Mouse (Mus musculus) hindlimb bud, embryonic 11.5 days (tissue): ENCODE results near the gene Spata17.
"Not testable (repeated sequence)": the region's sequence is repeated elsewhere in the genome, so short reads cannot be mapped to it uniquely, and the experiment has no call there.

Source experiments
- DNase-seq: peaks from one replicate; pipeline ENCODE4 v3.0.0-alpha.2; 2012; ENCODE audit warnings: low read depth, low spot score; ENCODE audit errors: extremely low spot score

Spata17 gene

GRCm38 (mm10) chr1:187178546-187178945 is 36.7 kb downstream of the Spata17 start:
- no peak for DNase-seq

- no peak for DNase-seq
Measured at GRCm38 (mm10) chr1:187175991-187176390, 39.3 kb downstream of the Spata17 start.

- no peak for DNase-seq
Measured at GRCm38 (mm10) chr1:187170361-187170760, 44.9 kb downstream of the Spata17 start.

GRCm38 (mm10) chr1:187169646-187170045 is 45.6 kb downstream of the Spata17 start:
- no peak for DNase-seq

DNA sequence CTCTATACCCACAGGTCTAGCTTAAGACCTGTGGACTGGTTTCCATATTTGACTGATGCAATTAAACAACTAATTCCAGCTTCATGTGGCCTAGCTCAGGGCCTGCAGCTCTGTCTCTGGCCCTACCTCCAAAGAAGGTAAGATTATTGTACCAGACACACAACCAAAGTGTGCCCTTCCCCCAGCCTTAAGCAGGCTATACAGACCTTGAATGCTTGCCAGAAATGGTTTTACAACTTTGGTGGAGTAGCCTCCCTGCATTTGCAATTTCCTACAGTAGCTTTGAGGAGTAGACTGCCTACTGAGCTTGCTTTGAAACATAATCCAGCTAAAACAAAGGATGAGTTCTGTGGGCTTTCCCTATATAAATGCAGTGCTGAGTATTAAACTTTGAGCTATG is 51.7 kb downstream of the Spata17 start:
- DNase-seq = no peak

- DNase-seq = no peak
Measured at GRCm38 (mm10) chr1:187155658-187156057, 59.6 kb downstream of the Spata17 start.

DNA sequence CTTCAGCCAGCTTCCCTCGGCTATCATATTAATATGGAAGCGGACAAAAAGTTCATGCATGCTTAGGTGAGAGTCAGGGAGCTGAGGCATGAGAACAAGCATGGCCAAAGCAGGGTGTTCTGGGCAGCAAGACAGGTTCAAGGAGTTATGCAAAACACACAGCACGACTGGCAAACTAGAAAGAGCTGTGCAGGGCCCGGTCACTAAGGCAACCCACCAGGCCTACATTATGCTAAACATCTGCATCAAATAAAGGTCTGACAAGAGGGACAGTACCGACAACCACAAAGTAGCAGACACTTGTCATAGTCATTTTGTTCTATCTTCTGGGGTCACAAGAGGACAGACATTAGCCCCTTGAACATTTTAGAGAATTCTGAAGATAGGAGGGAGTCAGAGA is 61.6 kb downstream of the Spata17 start:
- DNase-seq = no peak

GRCm38 (mm10) chr1:187152571-187152970 is 62.7 kb downstream of the Spata17 start:
- DNase-seq = no peak

- DNase-seq = no peak
Measured at GRCm38 (mm10) chr1:187142984-187143383, 72.3 kb downstream of the Spata17 start.

DNA sequence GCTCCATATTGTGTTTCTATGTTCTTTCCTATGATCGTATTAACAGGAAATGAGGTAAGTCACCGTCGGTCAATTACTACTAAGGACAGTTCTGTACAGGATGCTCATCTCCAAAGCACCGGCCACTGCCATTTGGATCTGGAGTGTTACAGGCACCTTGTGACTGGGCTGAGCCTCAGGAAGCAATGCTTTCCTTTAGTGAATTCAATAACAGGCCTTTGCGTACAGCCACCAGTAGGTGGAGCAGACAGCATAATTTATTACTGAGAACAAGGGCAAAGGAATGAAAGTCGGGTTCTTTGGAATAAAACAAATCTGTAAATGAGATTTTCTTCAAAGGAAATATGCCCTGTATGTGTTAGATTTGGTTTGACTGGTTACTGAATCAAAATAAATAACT is 77.8 kb downstream of the Spata17 start:
- peak; percentile 33 for DNase-seq

DNA sequence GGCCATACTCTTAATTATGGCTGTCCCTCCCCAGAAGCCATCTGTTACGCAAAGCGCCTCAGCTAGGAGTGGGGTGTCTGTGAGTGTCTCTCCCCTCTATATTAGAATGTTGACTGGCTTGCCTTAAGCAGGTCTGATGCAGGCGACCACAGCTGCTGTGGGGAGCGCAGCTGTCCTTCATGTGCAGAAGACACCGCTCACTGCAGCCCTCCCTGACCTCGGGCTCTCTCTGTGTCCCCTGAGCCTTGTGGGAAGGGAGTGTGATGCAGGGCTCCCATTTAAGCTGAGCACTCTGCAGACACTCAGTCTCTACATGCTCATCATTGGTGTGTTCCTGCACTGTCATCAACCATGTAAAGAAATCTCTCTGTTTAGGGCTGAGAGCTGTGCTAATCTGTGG is 79.4 kb downstream of the Spata17 start:
- no peak for DNase-seq

- DNase-seq = no peak
Measured at GRCm38 (mm10) chr1:187133841-187134240, 81.4 kb downstream of the Spata17 start.

DNA sequence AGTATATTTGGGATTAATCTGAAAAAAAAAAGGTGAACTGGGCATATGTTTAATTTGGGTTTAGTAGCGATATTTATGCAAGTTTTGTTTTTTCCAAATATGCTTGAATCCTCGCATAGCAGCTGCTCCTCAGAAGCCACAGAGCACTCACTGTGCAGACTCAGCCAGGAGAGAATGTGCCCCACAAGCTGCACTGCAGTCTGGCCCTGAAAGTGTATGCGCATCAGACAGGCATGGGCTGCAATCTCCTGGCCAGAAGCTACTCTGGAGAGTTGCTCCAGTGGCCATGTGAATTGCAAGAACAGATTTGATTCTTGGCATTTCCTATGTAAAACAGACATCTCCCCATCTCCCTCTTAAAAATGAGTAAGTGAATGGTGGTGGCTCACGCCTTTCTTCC is 82.9 kb downstream of the Spata17 start:
- no peak for DNase-seq

GRCm38 (mm10) chr1:187127548-187127947 is 87.7 kb downstream of the Spata17 start:
- DNase-seq = not testable (repeated sequence)

- no peak for DNase-seq
Measured at GRCm38 (mm10) chr1:187125733-187126132, 89.5 kb downstream of the Spata17 start.

GRCm38 (mm10) chr1:187124967-187125366 is 90.3 kb downstream of the Spata17 start:
- DNase-seq = no peak

- DNase-seq = no peak
Measured at GRCm38 (mm10) chr1:187119300-187119699, 96.0 kb downstream of the Spata17 start.

- no peak for DNase-seq
Measured at GRCm38 (mm10) chr1:187118108-187118507, 97.2 kb downstream of the Spata17 start.

DNA sequence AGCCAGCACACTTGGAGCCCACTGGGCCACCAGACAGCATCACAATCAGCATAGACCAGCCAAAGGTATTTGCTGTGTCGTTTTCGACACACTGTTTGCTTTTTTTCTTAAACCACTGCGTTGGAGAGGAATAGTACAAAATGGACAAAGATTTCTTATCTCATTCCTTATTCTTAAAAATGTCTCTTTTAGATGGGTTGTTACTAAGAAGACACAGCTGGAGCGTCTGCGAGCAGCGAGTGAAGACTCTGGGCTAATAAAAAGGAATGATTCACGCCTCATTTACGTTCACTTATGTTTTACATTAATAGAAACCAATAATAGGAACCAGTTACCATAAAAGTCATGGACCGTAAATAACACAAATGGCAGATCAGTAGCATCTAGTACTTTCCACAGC is 101.5 kb downstream of the Spata17 start:
- no peak for DNase-seq

GRCm38 (mm10) chr1:187102130-187102529 is 113.1 kb downstream of the Spata17 start:
- DNase-seq = no peak

GRCm38 (mm10) chr1:187101202-187101601 is 114.1 kb downstream of the Spata17 start:
- DNase-seq = no peak

DNA sequence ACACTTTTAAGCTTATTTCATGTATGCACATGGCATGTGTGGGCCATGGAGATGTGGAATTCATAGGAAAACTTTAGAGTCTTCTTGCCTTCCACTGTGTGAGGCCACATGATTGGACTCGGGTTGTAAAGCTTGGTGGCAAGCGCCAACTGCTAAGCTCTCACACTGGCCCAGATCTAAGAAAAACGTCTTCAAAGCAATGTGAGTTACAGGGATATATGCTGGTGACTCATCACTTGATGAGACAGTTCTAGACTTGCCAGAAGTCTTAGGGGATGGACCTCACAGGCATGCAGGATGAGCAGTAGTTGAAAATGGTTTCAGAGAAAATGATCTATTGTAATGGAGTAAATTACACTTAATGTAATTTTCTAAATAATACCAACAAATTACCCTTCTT is 114.6 kb downstream of the Spata17 start:
- DNase-seq = no peak

- no peak for DNase-seq
Measured at GRCm38 (mm10) chr1:187098285-187098684, 117.0 kb downstream of the Spata17 start.

- no peak for DNase-seq
Measured at GRCm38 (mm10) chr1:187092546-187092945, 122.7 kb downstream of the Spata17 start.
